Mouse (Mus musculus): ENCODE data around the gene Angptl8. TPM values are rescaled to one million over a fixed set of nuclear protein-coding genes. Genes with fewer than 3 reads are reported as not detected.

The Angptl8 gene
- polyA plus RNA-seq, 1 experiment from 2014 or later = 1.6 TPM

DNA sequence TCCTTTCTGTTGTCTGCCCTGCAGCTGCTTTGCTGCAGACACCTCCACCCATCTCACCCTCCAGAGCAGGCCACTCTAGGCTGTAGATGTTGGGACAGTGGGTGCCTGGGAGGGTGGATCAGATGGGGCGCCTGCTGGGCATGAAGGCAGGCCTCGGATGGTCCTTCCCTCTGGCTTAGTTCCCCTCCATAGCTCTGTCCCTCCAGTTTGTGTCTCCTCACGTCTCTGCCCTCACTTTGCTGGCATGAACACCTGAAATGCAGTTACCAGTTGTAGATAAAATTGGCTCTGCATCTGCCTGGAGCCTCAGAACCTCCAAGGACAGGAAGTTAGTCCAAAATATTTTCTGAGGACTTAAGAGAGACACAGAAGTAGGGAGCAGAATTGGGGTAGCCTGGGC is 38.4 kb upstream of the Angptl8 start:
- ATAC-seq (ENCODE audit: extremely low read depth, insufficient number of reproducible peaks, low FRiP score, low TSS enrichment) = no peak
- Histone ChIP-seq H3K4me2 (peak overlapping the region; percentile 73), H3K27me3 (replicated peaks) (no peaks in the 10 kb centered on the region), H3K9ac (peak overlapping the region; percentile 98), H3K4me3 (peak overlapping the region; percentile 95), H3K4me1 (peaks cover 63% of the 10 kb centered on the region), H3K27ac (replicated peaks) (peak overlapping the region; percentile 96), H3K36me3 (peaks cover 60% of the 10 kb centered on the region), H3K9me3 (no peaks in the 10 kb centered on the region)
- WGBS = 49% methylated on average over 3 of the region's 3 CpGs

DNA sequence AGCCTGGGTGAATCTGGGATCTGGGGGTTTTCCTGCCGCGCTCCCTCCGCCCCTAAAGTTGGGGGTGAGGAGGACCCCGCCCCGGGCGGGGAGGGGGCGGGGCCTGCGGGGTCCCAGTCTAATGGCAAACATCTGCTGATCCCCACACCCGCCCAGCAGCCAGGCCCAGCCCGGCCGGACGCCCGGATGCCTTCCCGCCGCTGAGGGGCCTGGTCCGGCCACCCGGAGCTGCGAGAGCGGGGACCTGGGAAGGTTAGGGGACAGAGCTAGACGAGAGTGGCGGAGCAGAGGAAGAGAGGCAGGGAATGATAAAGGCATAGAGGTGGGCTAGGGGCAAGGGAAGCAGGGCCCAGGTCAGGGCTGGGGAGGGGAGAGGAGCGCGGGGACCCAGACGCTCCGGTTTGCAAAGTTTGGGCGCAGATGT is 37.4 kb upstream of the Angptl8 start:
- peak overlapping the region; percentile 96 for H3K27ac ChIP-seq (replicated peaks)
- H3K4me1 ChIP-seq = peaks cover 53% of the 10 kb centered on the region
- H3K4me2 ChIP-seq = peak overlapping the region; percentile 73
- H3K36me3 ChIP-seq = peaks cover 62% of the 10 kb centered on the region
- ATAC-seq (ENCODE audit: extremely low read depth, insufficient number of reproducible peaks, low FRiP score, low TSS enrichment) = peak; percentile 15; the same call in 1 of the 2 replicates
- no peaks in the 10 kb centered on the region for H3K9me3 ChIP-seq
- no peaks in the 10 kb centered on the region for H3K27me3 ChIP-seq (replicated peaks)
- peak overlapping the region; percentile 98 for H3K9ac ChIP-seq
- WGBS = under 1% methylated on average over 26 of the region's 26 CpGs
- H3K4me3 ChIP-seq = peak overlapping the region; percentile 95

GRCm38 (mm10) chr9:21798345-21799009 is 36.8 kb upstream of the Angptl8 start, which contains the start of gene Kank2:
Gene Kank2 (minus strand): TSS chr9:21798744.
- peak within 1 kb of the TSS; percentile 95 for H3K4me3 ChIP-seq

DNA sequence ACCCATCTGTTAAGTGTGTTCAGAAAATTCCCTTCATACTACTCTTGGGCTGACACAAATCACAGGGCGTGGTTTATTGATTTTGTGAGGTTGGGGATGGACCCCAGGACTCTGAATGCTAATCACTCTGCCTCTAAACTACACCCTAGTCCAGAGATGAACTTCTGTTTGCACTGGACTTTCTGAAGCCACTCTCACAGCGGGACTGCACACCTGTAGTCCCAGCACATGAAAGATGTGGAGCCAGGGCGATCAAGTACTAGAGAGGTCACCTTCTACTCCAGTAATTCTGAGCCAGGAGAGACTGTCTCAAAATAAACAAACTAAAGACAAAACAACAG is 36.3 kb upstream of the Angptl8 start:
- H3K36me3 ChIP-seq = peaks cover 56% of the 10 kb centered on the region
- H3K27ac ChIP-seq (replicated peaks) = peak overlapping the region; percentile 96
- H3K9me3 ChIP-seq = no peaks in the 10 kb centered on the region
- peak overlapping the region; percentile 95 for H3K4me3 ChIP-seq
- ATAC-seq (ENCODE audit: extremely low read depth, insufficient number of reproducible peaks, low FRiP score, low TSS enrichment) = no peak
- H3K9ac ChIP-seq = peak overlapping the region; percentile 98
- H3K4me1 ChIP-seq = peaks cover 48% of the 10 kb centered on the region
- H3K27me3 ChIP-seq (replicated peaks) = no peaks in the 10 kb centered on the region
- 47% methylated on average over 3 of the region's 3 CpGs for WGBS
- H3K4me2 ChIP-seq = peak overlapping the region; percentile 73

More at GRCm38 (mm10) chr9:21798345-21799009, 36.8 kb upstream of the Angptl8 start, which contains the start of gene Kank2:
- Histone ChIP-seq H3K27me3 (replicated peaks) (no peaks in the 10 kb centered on the region), H3K9me3 (no peaks in the 10 kb centered on the region), H3K4me1 (peaks cover 48% of the 10 kb centered on the region), H3K36me3 (peaks cover 57% of the 10 kb centered on the region), H3K27ac (replicated peaks) (peak within 1 kb of the TSS; percentile 96), H3K4me2 (peak within 1 kb of the TSS; percentile 73), H3K9ac (peak within 1 kb of the TSS; percentile 98)
- WGBS = under 1% methylated on average over 52 of the region's 52 CpGs
- peak; percentile 81 for ATAC-seq (ENCODE audit: extremely low read depth, insufficient number of reproducible peaks, low FRiP score, low TSS enrichment)

DNA sequence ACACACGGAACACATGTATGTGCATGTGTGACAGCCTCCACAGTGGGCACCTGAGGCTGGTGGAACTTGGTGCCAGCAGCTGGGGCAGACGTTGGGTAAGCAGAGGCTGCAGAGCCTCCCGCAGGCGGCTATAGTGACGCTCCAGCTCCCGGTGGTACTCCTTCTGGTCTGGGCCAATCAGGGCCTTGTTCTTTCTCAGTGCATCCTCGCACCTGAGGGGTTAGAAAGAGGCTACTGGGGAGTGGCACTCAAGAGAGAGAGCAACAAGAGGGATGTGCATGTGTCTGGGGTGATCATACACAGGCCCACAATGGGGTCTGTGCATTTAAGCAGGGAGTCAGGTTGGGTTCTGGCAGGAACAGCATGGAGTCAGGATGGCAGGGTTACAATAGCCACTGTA is 34.2 kb upstream of the Angptl8 start:
- no peak for ATAC-seq (ENCODE audit: extremely low read depth, insufficient number of reproducible peaks, low FRiP score, low TSS enrichment)
- Histone ChIP-seq H3K27me3 (replicated peaks) (no peaks in the 10 kb centered on the region), H3K4me2 (no peak overlapping the region), H3K27ac (replicated peaks) (no peak overlapping the region), H3K9me3 (no peaks in the 10 kb centered on the region), H3K4me1 (peaks cover 32% of the 10 kb centered on the region), H3K9ac (no peak overlapping the region), H3K36me3 (peaks cover 35% of the 10 kb centered on the region), H3K4me3 (no peak overlapping the region)
- WGBS = 79% methylated on average over 7 of the region's 7 CpGs

DNA sequence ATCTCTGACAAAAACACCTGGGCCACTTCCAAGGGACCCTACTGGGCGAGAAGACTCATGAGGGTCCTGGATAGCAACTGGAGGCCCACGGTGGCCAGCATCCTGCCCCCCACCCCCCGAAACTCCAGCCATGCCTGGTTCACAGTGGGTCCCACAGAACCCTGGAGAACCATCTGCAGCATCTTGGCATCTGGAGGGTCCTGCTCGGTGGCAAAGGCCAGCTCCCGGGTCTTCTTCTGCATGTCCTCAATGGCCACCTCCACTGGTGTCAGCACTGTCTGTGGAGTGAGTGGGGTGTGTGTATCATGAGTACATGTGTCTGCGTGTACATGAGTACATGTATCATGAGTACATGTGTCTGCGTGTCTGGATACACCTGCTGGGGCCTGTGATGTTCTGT is 33.7 kb upstream of the Angptl8 start:
- 89% methylated on average over 7 of the region's 7 CpGs for WGBS

DNA sequence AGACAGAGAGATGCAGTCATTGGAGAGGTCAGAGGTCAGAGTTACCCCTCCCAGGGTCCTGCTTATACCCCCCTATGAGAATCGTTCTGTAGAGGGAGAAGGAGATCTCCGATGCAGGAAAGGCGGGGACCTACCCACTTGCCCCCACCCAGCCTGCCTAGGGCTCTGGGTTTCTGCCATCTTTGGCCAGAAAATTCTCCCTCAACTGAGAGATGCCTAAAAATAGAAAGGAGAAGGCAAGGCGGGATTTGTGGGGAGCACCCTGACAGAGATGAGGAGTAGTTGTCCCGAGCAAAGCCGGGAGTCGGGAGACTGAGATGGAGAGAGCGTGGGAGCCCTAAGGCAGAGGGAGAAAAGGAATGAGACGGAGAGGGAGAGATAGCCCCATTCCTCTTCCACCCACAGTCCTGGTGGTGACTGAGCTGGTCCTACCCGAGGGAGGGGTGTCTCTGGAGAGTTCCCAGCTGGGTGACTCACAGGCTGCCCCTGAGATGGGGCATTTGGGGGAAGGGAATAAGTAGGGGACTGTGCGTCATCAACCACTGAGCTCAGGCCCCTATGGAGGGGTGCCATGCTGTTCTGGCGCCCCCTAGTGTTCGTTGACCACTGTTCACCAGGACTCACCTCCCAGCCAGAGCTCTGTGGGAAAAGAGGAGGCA is 31.2 kb upstream of the Angptl8 start:
- Histone ChIP-seq H3K36me3 (peaks cover 43% of the 10 kb centered on the region), H3K27me3 (replicated peaks) (no peaks in the 10 kb centered on the region), H3K4me3 (peak overlapping the region; percentile 36), H3K9ac (peak overlapping the region; percentile 67), H3K4me1 (peaks cover 12% of the 10 kb centered on the region), H3K27ac (replicated peaks) (peak overlapping the region; percentile 84), H3K9me3 (no peaks in the 10 kb centered on the region), H3K4me2 (peak overlapping the region; percentile 67)
- 24% methylated on average over 13 of the region's 13 CpGs for WGBS
- peak; percentile 68; the same call in 1 of the 2 replicates for ATAC-seq (ENCODE audit: extremely low read depth, insufficient number of reproducible peaks, low FRiP score, low TSS enrichment)

More for the DNA sequence above, 33.7 kb upstream of the Angptl8 start:
- Histone ChIP-seq H3K27me3 (replicated peaks) (no peaks in the 10 kb centered on the region), H3K4me2 (no peak overlapping the region), H3K4me3 (no peak overlapping the region), H3K36me3 (peaks cover 35% of the 10 kb centered on the region), H3K27ac (replicated peaks) (no peak overlapping the region), H3K4me1 (peaks cover 27% of the 10 kb centered on the region), H3K9ac (no peak overlapping the region), H3K9me3 (no peaks in the 10 kb centered on the region)
- no peak for ATAC-seq (ENCODE audit: extremely low read depth, insufficient number of reproducible peaks, low FRiP score, low TSS enrichment)

DNA sequence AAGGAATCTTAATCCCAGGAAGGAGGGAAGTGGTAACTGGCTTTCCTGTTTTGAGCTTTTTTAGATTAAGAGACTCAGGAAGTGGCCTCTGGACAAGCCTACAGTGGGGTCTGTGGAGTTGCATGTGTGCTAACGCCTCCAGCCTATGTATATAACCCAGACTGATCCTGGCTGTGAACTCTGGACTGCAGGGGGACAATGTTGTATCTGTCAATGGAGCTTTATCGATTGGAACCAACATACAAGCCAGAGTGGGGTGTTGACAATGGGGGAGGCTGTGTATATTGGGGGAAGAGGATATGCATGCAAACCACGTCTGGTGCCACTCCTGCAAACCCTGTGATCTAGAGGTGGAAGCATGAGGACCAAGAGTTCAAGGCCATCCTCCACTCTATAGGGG is 28.9 kb upstream of the Angptl8 start:
- Histone ChIP-seq H3K4me2 (no peak overlapping the region), H3K27me3 (replicated peaks) (no peaks in the 10 kb centered on the region), H3K9me3 (no peaks in the 10 kb centered on the region), H3K27ac (replicated peaks) (peak overlapping the region; percentile 3; the same call in 1 of the 2 replicates), H3K9ac (no peak overlapping the region), H3K4me1 (peaks cover 11% of the 10 kb centered on the region), H3K4me3 (no peak overlapping the region), H3K36me3 (peaks cover 47% of the 10 kb centered on the region)
- ATAC-seq (ENCODE audit: extremely low read depth, insufficient number of reproducible peaks, low FRiP score, low TSS enrichment) = no peak
- WGBS = 58% methylated on average over 3 of the region's 3 CpGs

DNA sequence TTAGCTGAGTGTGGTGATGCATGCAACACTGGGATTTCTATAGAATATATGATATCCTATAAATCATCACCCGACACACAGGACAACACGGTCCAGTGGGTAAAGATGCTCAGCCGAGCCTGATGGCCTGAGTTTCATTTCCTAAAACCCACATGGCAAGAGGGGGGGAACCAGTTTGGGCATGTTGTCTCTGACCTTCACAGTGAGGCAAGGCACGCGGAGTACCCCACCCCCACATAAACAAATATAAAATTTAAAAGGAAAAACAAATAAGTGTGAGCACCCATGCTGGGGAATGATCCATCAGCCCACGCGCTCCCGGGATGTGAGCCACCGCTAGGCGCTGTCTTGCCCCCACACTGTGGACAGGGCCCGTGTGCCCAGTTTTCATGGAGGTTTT is 28.3 kb upstream of the Angptl8 start:
- Histone ChIP-seq H3K9ac (no peak overlapping the region), H3K4me1 (peaks cover 11% of the 10 kb centered on the region), H3K27me3 (replicated peaks) (no peaks in the 10 kb centered on the region), H3K9me3 (no peaks in the 10 kb centered on the region), H3K36me3 (peaks cover 44% of the 10 kb centered on the region), H3K27ac (replicated peaks) (no peak overlapping the region), H3K4me3 (no peak overlapping the region), H3K4me2 (no peak overlapping the region)
- WGBS = 87% methylated on average over 11 of the region's 11 CpGs
- no peak for ATAC-seq (ENCODE audit: extremely low read depth, insufficient number of reproducible peaks, low FRiP score, low TSS enrichment)

GRCm38 (mm10) chr9:21808561-21808960 is 26.7 kb upstream of the Angptl8 start:
- peaks cover 10% of the 10 kb centered on the region for H3K4me1 ChIP-seq
- H3K9ac ChIP-seq = no peak overlapping the region
- ATAC-seq (ENCODE audit: extremely low read depth, insufficient number of reproducible peaks, low FRiP score, low TSS enrichment) = no peak
- H3K4me2 ChIP-seq = no peak overlapping the region
- H3K27me3 ChIP-seq (replicated peaks) = no peaks in the 10 kb centered on the region
- H3K4me3 ChIP-seq = no peak overlapping the region
- 61% methylated on average over 3 of the region's 3 CpGs for WGBS
- H3K9me3 ChIP-seq = no peaks in the 10 kb centered on the region
- peaks cover 50% of the 10 kb centered on the region for H3K36me3 ChIP-seq
- no peak overlapping the region for H3K27ac ChIP-seq (replicated peaks)

- no peak overlapping the region for H3K4me3 ChIP-seq
- no peak overlapping the region for H3K9ac ChIP-seq
- no peak overlapping the region for H3K27ac ChIP-seq (replicated peaks)
- no peak for ATAC-seq (ENCODE audit: extremely low read depth, insufficient number of reproducible peaks, low FRiP score, low TSS enrichment)
- H3K27me3 ChIP-seq (replicated peaks) = no peaks in the 10 kb centered on the region
- 80% methylated on average over 5 of the region's 5 CpGs for WGBS
- H3K36me3 ChIP-seq = peaks cover 70% of the 10 kb centered on the region
- H3K9me3 ChIP-seq = no peaks in the 10 kb centered on the region
- no peak overlapping the region for H3K4me2 ChIP-seq
- no peaks in the 10 kb centered on the region for H3K4me1 ChIP-seq
Observed at GRCm38 (mm10) chr9:21811170-21811569, 24.1 kb upstream of the Angptl8 start.

Measured in heart, embryonic 13.5 days (tissue).